Mouse (Mus musculus) CH12.LX (cell line): ENCODE results near the gene Kantr. TPM values are rescaled to one million over a fixed set of nuclear protein-coding genes. Genes with fewer than 3 reads are reported as not detected.
A peak's percentile ranks its signal among the peaks of the same experiment; 100 is the strongest.

ENCODE experiments used
- DNase-seq: peaks from one replicate; pipeline ENCODE4 v3.0.0-alpha.2; 2013; ENCODE audit errors: extremely low read depth
- H3K27ac ChIP-seq: 2 replicates; pipeline ENCODE4 v1.5.1; 2012; ENCODE audit warnings: low read depth, mild to moderate bottlenecking, control low read depth, moderate library complexity; ENCODE audit not compliant: insufficient read depth
- H3K27me3 ChIP-seq: replicated peaks from 2 replicates; pipeline ENCODE3; 2012; ENCODE audit warnings: inconsistent platforms
- H3K36me3 ChIP-seq, 2 experiments: replicated peaks in 1 of 2; 2 replicates each; pipeline versions ENCODE3 to v1.6.1; 2012; ENCODE audit warnings: inconsistent platforms in 1 of 2, low read length in 1 of 2, mild to moderate bottlenecking in 1 of 2, mixed read lengths in 1 of 2, moderate library complexity in 1 of 2; ENCODE audit not compliant: control insufficient read depth in 1 of 2, insufficient read depth in 1 of 2
- H3K4me1 ChIP-seq, 2 experiments: 2 replicates each; pipeline ENCODE4 v1.6.1; 2012; ENCODE audit warnings: inconsistent platforms in 1 of 2, moderate library complexity in 1 of 2; ENCODE audit not compliant: insufficient read depth in 2 of 2, control insufficient read depth in 1 of 2
- H3K4me2 ChIP-seq: 2 replicates; pipeline ENCODE4 v1.6.1; 2012; ENCODE audit warnings: low read depth, mild to moderate bottlenecking, control low read depth; ENCODE audit not compliant: poor library complexity, insufficient read depth, severe bottlenecking
- H3K4me3 ChIP-seq, 3 experiments: fragments of 150-350 bp in 1 of 3; sonication (generic) in 1 of 3; replicated peaks in 1 of 3; 2 replicates each; pipeline versions ENCODE3 to v1.5.1; 2011 to 2012; ENCODE audit warnings: low read depth in 2 of 3, low read length in 2 of 3, mild to moderate bottlenecking in 2 of 3, moderate library complexity in 2 of 3, control low read depth in 1 of 3, improper control_type of control experiment in 1 of 3, inconsistent platforms in 1 of 3, mixed read lengths in 1 of 3; ENCODE audit not compliant: poor library complexity in 1 of 3
- H3K79me2 ChIP-seq: replicated peaks from 2 replicates; pipeline ENCODE4 v1.6.1; 2012; ENCODE audit warnings: mild to moderate bottlenecking, moderate library complexity; ENCODE audit not compliant: control insufficient read depth, poor library complexity, insufficient read depth, severe bottlenecking; ENCODE audit errors: extremely low read depth
- H3K9ac ChIP-seq: 2 replicates; pipeline ENCODE4 v1.6.1; 2012; ENCODE audit warnings: low read depth, mild to moderate bottlenecking, control low read depth, moderate library complexity; ENCODE audit not compliant: insufficient read depth
- H3K9me3 ChIP-seq: replicated peaks from 2 replicates; pipeline ENCODE3; 2012; ENCODE audit warnings: low read length, inconsistent platforms, mixed read lengths
- CHD1 ChIP-seq: IDR thresholded peaks from 2 replicates; pipeline ENCODE4 v1.6.1; 2012; ENCODE audit warnings: low read depth, low read length, improper control_type of control experiment, inconsistent platforms
- CTCF ChIP-seq, 2 experiments: IDR thresholded peaks in 1 of 2; conservative IDR thresholded peaks in 1 of 2; 2 replicates each; pipeline ENCODE4 v1.5.1; 2011 to 2012; ENCODE audit warnings: low read depth in 2 of 2, low read length in 2 of 2, improper control_type of control experiment in 1 of 2, inconsistent platforms in 1 of 2, mild to moderate bottlenecking in 1 of 2, moderate library complexity in 1 of 2
- GABPA ChIP-seq: IDR thresholded peaks from 2 replicates; pipeline ENCODE4 v1.6.1; 2012; ENCODE audit warnings: low read depth, low read length, improper control_type of control experiment, inconsistent platforms; ENCODE audit not compliant: insufficient replicate concordance
- KAT2A ChIP-seq: IDR thresholded peaks from 2 replicates; pipeline ENCODE4 v1.6.1; 2012; ENCODE audit warnings: low read length, improper control_type of control experiment, inconsistent platforms; ENCODE audit not compliant: insufficient replicate concordance
- MAX ChIP-seq: IDR thresholded peaks from 2 replicates; pipeline ENCODE4 v1.6.1; 2011; ENCODE audit warnings: low read length, improper control_type of control experiment
- MAZ ChIP-seq: IDR thresholded peaks from 2 replicates; pipeline ENCODE4 v1.6.1; 2012; ENCODE audit warnings: low read depth, mild to moderate bottlenecking, inconsistent platforms, low read length, improper control_type of control experiment, moderate library complexity
- MEF2A ChIP-seq: IDR thresholded peaks from 2 replicates; pipeline ENCODE4 v1.6.1; 2014; ENCODE audit warnings: low read depth, mild to moderate bottlenecking, inconsistent platforms, low read length, improper control_type of control experiment, borderline replicate concordance
- MXI1 ChIP-seq: IDR thresholded peaks from 2 replicates; pipeline ENCODE4 v1.6.1; 2011; ENCODE audit warnings: mild to moderate bottlenecking, low read depth, low read length, improper control_type of control experiment
- NELFE ChIP-seq: IDR thresholded peaks from 2 replicates; pipeline ENCODE4 v1.6.1; 2011; ENCODE audit warnings: low read depth, low read length, improper control_type of control experiment
- PAX5 ChIP-seq: IDR thresholded peaks from 2 replicates; pipeline ENCODE4 v1.6.1; 2012; ENCODE audit warnings: low read length, inconsistent platforms, mixed read lengths
- POLR2AphosphoS2 ChIP-seq: IDR thresholded peaks from 2 replicates; pipeline ENCODE4 v1.6.1; 2011; ENCODE audit warnings: low read depth, low read length, improper control_type of control experiment
- RAD21 ChIP-seq: IDR thresholded peaks from 2 replicates; pipeline ENCODE4 v1.6.1; 2011; ENCODE audit warnings: low read depth, mild to moderate bottlenecking, low read length, improper control_type of control experiment, moderate library complexity
- RCOR1 ChIP-seq: conservative IDR thresholded peaks from 2 replicates; pipeline ENCODE4 v1.6.1; 2012; ENCODE audit warnings: low read depth, mild to moderate bottlenecking, inconsistent platforms, low read length, improper control_type of control experiment
- TCF12 ChIP-seq: IDR thresholded peaks from 2 replicates; pipeline ENCODE4 v1.6.1; 2014; ENCODE audit warnings: low read depth, mild to moderate bottlenecking, inconsistent platforms, low read length, improper control_type of control experiment
- ZKSCAN1 ChIP-seq: IDR thresholded peaks from 2 replicates; pipeline ENCODE4 v1.6.1; 2012; ENCODE audit warnings: low read depth, inconsistent platforms, low read length, improper control_type of control experiment, borderline replicate concordance
- ZNF384 ChIP-seq: IDR thresholded peaks from 2 replicates; pipeline ENCODE4 v1.6.1; 2012; ENCODE audit warnings: low read depth, low read length, improper control_type of control experiment, inconsistent platforms
- dilution Hi-C: fragments of 300-500 bp; cut with MboI; formaldehyde crosslinking; loops from 2 replicates; pipeline ENCODE4 v1.14.3; 2020; ENCODE audit warnings: low sequenced_read_pairs; ENCODE audit not compliant: extremely low pct_unique_long_range_greater_than_20kb, extremely low pct_ligation_motif_present
- in situ Hi-C: fragments of 300-500 bp; cut with MboI; formaldehyde crosslinking; loops from 3 replicates; pipeline ENCODE4 v1.14.3; 2019; ENCODE audit warnings: low sequenced_read_pairs, low pct_ligation_motif_present, low pct_unique_long_range_greater_than_20kb, mixed read lengths
- polyA plus RNA-seq: library from polyadenylated mRNA; unstranded; fragments of >175 nt; gene quantifications from 2 replicates; pipeline ENCODE4 v1.2.1, GENCODE M21; 2012; ENCODE audit warnings: low read depth; ENCODE audit not compliant: insufficient read length
- total RNA-seq, 2 experiments: library from RNA; depleted of rRNA; stranded (reverse); fragments of 300-350 nt in 1 of 2; fragments of >200 nt in 1 of 2; gene quantifications; 2 replicates each; pipeline ENCODE4 v1.2.3; 2012 to 2014

The Kantr gene
- total and polyA plus RNA-seq, 3 experiments = 0.64 to 3.1 (median 2.7) TPM

DNA sequence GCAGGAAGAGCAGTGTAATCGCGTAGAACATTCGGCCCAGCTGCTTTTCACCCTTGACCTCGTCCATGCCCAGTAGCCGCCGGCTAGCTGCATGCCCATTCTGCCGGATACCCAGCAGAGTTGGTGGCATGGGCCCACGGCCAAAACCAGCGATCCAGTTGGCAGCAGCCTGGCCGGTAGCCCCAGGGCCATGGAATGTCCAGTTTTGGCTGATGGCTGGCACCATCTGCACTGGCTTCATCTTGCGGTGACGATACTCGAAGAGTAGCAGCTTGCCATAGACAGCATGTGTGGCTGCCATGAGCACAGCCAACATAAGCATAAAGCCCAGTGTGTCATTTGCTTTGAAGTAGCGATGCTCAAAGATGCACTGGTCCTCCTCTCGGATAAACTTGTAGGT lies 19.3 kb upstream of the Kantr start:
- H3K4me3 ChIP-seq = no peak overlapping the region
- H3K4me1 ChIP-seq = no peaks in the 10 kb centered on the region
- H3K27me3 ChIP-seq = no peaks in the 10 kb centered on the region
- H3K36me3 ChIP-seq = no peaks in the 10 kb centered on the region
- no peak for TF ChIP-seq KAT2A
- TF ChIP-seq NELFE = no peak
- no peak for TF ChIP-seq MAX
- no peak for TF ChIP-seq POLR2AphosphoS2
- TF ChIP-seq MAZ = no peak
- TF ChIP-seq CHD1 = no peak
- TF ChIP-seq TCF12 = no peak
- TF ChIP-seq RAD21 = no peak
- no peak for TF ChIP-seq CTCF (conservative IDR thresholded peaks at IDR 0.05 in 1 of 2, IDR thresholded peaks at IDR 0.05 in 1 of 2; ENCODE audit: low read depth in 2 of 2, low read length in 2 of 2)
- no peak for TF ChIP-seq PAX5
- no peak for TF ChIP-seq MXI1
- no peak for TF ChIP-seq RCOR1
- no peak for TF ChIP-seq MEF2A
- no peak for TF ChIP-seq ZKSCAN1
- TF ChIP-seq, all 38 proteins: peak for 0
- dilution Hi-C loops = no loop called here
- Histone ChIP-seq H3K9me3 (no peaks in the 10 kb centered on the region), H3K9ac (no peak overlapping the region), H3K79me2 (no peaks in the 10 kb centered on the region), H3K4me2 (no peak overlapping the region), H3K27ac (no peak overlapping the region)
- DNase-seq = no peak
- in situ Hi-C loops = no loop called here

DNA sequence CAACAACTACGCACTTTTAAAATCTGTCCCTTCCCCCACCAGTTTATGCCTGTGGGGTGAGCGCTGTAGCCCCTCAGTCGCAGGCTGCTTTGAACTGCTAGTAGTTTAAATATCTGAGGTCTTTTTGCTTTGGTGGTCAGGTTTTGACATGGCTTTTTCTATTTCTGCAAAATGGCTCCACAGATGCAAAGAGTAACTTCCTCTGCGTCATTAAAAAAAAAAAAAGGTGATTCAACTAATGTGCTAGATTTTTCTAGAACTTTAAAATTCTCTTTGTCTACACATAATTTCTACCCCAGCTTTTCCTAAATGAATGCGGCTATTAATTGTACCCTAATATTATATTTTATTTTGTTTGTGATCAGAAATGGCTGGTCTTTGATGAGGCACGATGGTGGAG lies 15.6 kb upstream of the Kantr start:
- no peaks in the 10 kb centered on the region for H3K79me2 ChIP-seq
- dilution Hi-C loops = no loop called here

More for the DNA sequence above, 15.6 kb upstream of the Kantr start:
- H3K9me3 ChIP-seq = no peaks in the 10 kb centered on the region
- peaks cover 0 to 14% of the 10 kb centered on the region in 2 experiments; a peak in 1 of 4 replicates for H3K4me1 ChIP-seq
- no peak for DNase-seq
- in situ Hi-C loops = no loop called here
- H3K4me3 ChIP-seq = peak overlapping the region; percentile 23 to 93 (median 68)
- H3K4me2 ChIP-seq = peak overlapping the region; percentile 50
- peaks cover 14 to 29% of the 10 kb centered on the region in 2 experiments for H3K36me3 ChIP-seq
- TF ChIP-seq ZNF384 (peak; percentile 84), GABPA (no peak)
- no peaks in the 10 kb centered on the region for H3K27me3 ChIP-seq
- H3K9ac ChIP-seq = peak overlapping the region; percentile 40; the same call in 1 of the 2 replicates
- H3K27ac ChIP-seq = no peak overlapping the region
